Mouse (Mus musculus): ENCODE results near the gene Adprhl1.

DNA sequence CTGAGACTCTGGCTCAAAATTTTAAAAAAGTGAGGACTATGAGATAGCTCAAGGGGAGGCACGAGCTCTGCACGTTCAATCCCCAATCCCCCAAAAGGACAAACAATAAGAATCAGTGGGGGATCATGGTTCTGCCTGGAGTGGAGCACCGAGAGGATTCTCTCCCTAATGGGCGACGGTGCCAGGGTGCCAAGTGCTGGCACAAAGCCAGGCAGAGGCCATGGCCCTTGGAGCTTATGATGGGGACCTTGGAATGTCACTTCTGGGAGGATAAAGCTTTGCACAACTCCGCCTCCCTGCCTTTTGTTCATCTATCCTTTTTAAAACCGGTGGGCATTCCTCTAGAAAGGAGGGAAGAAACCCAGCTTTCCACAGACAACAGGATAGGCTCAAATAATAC lies 66.3 kb downstream of the Adprhl1 start:
- TF ChIP-seq CTCF (IDR thresholded peaks at IDR 0.05; ENCODE audit: low read depth, low read length): no peak
- TF ChIP-seq POLR2A (IDR thresholded peaks at IDR 0.05; ENCODE audit: extremely low read depth, insufficient read depth, low read length): no peak
